Mouse (Mus musculus): Measurements from ENCODE around the gene Nxn. TPM values are rescaled to one million over a fixed set of nuclear protein-coding genes. Genes with fewer than 3 reads are reported as not detected.
A peak's percentile ranks its signal among the peaks of the same experiment; 100 is the strongest.

The Nxn gene
- total RNA-seq, 1 experiment from 2014 or later: 20.0 TPM

DNA sequence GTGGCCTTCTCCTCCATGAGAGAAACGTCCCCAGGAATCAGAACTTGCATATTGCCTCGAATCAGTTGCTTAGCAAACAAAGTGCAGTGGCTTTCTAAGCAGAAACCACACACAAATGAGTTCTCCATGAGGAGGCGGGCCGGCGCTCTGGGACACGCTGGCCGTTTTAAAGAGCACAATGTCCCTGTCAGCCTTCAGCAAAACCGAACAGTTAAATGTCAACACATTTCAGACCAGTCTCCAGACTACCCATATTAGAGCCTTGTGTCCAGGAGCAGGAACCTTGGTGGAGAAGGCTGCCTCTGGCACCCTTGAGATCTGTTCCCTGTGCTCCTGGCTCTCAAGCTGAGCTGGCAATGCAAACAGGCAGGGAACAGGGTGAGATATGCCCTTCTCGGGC, 101.7 kb downstream of the Nxn start:
- DNase-seq: no peak

DNA sequence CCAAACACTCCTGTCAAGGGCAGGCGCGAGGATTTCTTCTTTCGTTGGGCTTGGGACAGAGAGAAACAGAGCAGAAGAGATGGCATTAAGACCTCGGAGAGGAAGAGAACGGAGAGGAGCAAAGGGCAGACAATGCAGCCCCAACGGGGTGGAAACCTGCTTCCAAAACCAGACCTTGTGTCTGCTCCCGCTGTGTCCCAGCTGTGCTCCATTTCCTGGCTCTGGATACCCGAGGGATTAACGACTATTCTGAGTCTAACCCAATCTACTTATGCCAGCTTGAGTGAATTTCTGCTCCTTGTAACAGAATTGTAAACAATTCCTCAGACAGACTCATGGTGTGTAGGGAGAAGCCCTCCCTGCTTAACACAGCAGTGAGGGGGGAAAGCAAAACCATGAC, 104.1 kb downstream of the Nxn start:
- no peak for DNase-seq

DNA sequence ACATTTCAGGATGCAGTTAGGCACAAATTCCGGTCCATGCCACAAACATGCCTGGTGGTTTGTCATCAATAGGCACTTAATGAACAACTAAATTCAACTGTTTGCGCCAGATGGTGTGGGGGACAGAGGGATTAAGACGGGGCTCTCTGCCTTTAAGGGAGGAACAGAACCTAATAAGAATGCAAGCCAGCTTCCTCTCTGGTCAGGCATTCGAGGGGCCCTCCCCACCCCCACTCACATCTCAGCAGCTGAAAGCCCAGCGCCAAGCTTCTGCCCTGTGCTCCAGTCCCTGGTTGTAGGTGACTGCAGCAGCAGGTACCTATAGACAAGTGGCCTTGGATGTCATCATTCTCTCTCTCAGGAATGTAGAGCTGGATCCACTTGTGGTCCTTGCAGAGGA, 104.9 kb downstream of the Nxn start:
- DNase-seq: no peak

DNA sequence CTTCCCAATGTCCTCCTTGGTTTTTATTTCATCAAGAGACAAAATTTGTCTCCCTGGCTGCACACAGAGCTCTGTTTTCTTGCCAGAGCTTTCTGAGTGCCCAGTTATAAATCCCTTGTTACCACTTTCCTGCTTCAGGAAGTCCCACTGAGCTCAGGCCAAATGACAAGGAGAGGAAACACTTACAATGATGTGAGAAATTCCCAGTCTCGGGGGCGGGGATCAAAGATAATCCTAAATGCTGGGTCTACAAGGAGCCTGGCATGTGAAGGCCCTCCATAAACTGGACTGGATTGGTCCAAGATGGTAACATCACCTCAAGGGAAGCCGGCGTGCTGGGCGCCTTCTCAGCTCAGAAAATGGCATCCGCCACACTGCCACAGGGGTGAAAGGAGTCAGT, 106.1 kb downstream of the Nxn start:
- DNase-seq: peak; percentile 44

DNA sequence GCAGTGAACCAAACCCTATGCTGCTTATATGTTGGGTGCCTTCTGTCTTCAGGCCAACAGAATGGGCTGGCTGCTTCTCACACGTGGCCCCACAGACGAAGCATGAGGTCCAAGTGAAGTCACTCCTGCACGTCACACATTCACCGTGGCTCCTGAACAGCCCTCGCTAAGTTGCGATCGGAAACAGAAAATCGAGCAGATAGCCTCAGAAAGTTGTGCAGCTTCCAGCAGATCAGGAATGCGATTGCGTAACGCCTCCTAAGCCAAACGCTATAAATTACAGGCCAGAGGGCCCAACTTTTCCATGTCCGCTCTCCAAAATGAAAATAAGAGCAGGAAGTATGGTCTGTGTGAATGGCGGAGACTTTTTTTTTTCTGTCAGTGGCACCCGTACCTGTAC, 106.5 kb downstream of the Nxn start:
- DNase-seq: peak; percentile 71

DNA sequence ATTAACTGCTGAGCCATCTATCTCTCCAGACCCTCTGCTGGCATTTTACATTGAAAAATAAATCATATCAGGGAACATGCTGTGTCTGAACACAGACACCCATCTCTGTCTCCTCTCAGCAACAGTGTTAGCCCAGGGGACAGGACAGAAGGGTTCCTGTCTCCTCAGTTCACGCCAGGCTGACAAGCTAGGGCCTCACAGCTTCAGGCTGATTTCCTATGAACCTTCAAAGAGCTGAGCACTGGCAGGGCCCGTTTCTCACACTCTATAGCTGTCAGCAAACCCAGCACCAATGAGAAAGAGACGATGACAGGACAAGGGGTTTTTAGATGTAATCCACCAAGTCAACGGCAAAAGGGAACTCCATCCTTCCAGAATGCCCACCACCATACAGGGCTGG, 107.0 kb downstream of the Nxn start:
- no peak for DNase-seq

DNA sequence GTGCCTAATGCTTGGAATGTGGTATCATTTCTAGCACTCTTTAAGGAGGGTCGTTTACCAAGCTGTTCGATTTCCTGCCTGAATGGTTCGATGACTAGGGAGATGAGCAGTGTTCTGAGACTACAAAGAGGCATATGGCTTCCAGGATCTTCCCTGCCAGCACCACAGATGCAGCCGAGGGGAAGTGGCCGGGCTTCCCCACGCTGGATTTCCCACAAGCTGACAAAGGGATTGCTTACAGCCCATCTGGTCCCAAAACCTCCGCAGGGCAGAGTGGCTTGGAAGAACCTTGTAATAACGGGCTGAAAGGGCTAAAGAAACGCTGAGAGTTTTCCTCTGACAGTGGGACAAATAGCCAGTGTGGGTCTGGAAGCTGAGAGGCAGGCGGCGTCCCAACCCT, 108.6 kb downstream of the Nxn start:
- no peak for DNase-seq

DNA sequence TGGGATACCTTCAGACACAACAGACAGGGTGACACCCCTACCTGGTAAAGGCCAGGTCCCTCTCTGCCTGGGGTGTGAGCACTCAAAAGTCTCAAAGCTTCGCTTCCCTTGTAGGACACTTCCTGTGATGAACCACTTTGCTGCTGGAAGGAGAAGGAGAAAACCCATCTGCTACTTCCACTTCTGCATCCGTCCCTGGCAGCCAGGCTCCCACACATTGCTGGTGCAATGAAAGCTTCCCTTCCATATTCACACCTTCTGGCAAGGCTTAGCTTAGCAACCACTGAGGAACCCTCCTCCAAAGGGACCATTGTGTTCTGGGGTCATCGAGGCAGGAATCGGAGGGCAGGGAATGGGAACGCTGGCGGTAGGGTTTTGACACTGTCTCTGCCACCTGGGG, 110.3 kb downstream of the Nxn start:
- no peak for DNase-seq

DNA sequence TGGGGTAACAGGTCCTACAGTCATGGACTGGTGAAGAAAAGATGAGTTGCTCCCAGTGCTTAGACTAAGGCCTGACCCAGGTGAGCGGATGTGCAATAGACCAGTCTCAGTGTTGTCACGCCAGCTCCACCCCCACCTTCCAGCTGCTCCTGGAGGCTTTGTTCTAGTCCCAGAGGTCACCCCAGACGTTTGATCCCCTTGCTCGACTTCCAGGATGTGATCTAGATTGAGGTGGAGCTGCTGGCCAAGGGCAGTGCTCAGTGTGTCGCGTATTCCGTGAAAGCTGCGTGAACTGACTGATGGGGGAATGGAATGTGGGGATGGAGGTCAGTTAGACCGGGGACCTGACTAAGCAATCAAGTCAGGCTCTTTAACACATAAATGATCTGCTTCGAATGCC, 111.6 kb downstream of the Nxn start:
- no peak for DNase-seq

DNA sequence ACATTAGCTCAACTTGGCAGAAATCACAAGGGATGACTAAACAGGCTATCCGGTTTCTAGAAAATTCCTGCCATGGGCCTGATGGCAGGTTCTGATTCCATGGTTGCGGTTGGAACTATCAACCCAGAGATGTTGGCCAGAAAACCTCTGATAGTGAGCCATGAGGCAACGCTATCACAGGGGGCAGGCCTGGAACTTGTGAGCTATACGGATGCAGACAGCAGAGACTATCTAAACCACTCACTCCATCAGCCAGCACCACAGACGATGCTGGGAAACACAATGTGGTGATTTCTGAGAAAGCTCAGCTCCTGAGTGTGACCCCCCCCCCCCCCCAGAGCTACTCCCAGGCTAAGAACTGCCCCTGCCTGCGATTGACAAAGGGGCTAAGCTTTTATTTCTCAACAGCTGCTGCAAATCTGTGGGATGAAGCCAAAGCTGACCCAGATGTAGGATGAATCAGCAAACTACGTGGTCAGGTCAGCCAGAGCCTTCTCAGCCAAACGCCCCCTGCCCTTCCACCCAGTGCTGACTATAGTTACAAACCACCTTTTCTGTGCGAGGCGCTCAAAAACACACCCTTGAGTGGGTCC, 112.3 kb downstream of the Nxn start:
- no peak for DNase-seq

DNA sequence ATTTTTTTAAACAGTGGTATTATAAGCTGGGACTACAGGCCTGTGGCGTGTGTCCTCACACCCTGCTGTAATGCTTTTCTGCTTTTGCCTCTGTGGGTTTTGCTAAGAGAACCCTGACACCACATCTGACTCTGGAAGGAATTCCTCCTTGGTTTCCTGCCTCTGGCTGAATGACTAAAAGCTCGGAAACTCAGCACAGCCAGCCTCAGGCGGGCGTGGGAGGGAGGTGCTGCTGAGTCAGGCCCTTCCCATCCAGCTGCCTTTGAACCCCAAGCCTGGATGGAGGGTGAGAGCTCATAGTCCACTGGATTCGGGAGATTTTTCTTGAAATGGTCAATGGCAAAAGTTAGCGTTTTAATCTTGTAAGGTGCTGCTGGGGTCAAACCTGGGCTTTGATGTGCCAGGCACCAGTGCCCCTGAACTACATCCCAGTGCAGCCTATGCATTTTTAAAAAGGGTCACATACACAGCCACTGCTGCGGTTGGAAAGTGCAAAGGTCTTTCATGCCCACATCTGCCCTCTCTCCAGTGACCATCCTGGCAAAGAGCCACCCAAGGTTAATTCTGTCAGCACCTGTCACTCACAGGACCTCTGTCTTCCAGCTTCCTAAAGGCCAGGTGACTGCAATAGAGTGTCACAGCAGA, 113.4 kb downstream of the Nxn start:
- DNase-seq: peak; percentile 60

DNA sequence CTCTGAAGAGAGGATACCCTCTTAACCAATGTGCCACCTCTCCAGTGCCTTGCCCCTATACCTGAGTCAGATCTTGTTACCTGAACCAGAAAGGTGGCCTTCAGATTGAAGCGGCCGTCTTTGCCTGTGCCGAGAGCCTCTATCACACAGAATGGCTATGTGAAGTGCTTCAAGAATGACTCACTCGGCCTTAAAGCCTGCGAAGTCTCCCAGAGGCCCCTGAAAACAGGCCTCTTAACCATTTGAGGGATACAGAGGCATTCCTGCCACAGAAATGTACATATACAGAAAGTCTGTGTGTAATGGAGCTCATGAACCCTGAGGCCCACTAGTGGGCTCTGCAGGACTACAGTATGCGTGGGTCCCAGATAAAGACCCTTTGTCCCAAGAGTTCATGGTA, 115.1 kb downstream of the Nxn start:
- no peak for DNase-seq

DNA sequence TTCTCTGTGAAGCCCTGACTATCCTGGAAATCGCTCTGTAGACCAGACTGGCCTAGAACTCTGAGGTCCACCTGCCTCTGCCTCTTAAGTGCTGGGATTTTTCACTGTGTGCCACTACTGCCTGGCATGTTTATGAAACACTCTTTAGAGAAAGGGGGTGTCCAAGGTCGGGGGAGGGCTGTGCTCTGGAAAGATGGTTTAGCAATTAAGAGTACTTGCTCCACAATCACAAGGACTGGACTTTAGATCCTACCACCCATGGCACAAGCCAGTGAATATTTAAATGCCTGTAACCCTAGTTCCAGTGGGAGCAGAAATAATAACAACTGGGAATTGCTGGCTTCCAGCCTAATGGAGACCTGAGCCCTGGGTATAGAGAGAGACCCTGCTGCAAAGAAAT, 119.0 kb downstream of the Nxn start:
- DNase-seq: no peak

DNA sequence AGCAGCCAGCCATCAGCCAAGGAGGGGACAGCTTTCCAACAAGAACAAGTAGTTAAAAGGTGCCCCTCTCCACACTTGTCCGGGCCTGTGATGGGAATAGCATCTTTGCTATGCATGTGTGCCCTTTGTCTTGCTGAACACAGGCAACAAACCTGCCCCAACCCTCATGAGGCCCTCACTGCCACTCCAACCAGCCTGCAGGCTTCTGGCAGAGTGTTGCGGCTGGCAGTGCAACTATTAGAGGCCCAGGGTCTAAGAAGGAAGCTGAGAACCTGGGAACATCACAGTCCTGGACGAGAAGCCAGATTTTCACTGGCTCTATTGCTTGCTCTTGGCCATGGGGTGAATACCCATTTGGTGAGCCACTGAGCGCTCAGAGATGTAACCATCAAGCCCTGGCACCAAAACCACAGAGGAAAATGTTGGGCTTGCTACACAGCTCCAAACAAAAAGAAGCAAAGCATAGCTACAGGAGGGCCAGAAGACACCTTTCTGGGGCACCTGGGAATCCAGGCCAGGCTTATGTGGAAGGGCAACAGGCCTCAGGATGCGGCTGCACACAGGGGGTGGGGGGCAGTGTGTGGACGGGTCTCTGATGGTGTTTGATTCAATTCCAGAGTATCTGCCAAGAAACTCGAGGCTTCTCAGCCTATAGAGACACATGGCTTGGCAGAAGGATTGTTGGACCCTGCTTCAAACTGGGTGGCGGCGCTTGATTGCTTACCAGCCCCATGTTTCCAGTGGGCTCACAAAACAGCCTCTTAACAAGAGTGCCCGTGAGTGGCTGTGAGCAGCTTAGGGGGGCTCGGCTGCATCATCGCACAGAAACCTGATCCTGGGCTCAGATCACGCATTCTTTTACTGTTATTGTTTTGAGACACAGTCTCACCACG, 119.7 kb downstream of the Nxn start:
- DNase-seq: no peak

DNA sequence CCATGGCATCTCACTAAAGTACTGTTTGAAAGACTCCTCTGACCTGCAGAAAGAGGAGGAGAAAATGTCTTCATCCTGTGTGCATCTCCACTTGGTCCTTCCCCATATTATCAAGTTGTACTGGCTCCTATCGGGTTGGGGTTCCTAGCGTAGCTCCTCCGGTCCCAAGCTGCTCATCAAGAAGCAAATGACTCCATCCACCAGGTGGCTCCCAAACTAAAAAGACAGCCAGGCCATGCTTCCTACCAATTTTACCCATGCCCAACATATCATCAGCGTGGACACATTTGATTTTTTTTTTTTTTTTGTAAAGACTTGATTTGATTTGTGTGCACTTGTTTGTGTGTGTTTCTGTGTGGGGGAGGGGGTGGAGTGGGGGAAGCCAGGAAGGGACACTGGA, 126.5 kb downstream of the Nxn start:
- DNase-seq: no peak

DNA sequence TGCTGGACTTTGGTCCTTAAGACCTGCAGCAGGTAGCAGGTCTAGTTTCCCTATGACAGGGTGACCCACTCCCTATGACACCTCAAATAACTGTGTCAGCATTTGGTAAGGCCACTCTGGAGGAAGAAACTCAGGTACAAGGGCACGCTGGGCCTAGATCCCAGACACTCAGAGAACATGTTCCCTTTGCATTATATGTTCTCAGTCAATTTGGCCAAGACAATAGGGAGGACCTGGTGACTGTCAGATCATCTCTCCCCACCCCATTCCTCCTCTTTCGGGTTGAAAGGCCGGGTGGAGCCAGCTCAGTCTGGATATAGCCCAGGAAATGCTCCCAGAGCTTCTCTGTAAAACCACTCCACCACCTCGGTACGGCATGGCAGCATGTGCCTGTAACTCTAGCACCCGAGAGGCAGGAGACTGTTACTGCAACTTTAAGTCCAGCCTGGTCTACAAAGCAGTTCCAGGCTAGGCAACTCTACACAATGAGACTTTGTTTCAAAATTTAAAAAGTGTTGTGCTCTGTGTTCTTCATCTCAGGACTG, 130.3 kb downstream of the Nxn start:
- DNase-seq: no peak

DNA sequence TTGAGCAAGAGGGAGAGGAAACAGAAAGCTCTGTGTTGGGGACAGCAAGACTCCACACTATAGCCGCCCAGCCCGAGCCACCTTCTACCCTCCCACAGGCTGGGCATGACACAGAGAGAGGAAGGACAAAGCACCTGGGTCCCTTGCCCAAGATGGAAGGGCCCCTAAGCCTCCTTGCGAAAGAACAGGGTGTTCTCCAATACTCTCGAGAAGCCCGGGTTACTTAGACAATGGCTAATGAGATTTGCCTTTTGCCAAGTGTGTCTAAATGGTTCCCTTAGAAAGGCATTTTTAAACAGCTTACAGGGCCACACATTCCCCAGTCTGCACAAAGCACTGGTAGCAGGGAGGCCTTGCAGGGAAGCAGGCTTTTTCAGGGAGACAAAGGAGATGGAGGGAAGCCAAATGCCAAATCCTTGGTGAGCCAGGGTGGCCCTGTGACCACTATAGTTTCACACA, 130.9 kb downstream of the Nxn start:
- DNase-seq: no peak

DNA sequence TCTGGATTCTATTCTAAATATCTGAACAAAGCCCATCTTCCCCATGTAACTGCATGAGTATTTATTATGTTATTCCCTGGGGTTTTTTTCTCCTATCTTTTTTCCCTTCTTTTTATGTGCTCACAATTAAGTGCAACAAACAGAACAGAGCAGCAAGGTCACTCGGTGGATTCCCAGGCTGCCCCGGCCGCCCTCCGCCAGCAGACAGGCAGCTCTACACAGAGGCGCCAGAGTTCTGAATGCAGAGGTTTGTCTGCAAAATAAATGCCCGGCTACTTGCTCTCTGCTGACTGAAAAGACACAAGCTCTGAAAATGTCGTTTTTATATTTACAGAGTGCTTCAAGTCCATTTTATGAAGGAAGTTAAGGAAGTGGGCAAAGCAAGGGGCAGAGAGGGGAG, 131.4 kb downstream of the Nxn start:
- DNase-seq: peak; percentile 53

DNA sequence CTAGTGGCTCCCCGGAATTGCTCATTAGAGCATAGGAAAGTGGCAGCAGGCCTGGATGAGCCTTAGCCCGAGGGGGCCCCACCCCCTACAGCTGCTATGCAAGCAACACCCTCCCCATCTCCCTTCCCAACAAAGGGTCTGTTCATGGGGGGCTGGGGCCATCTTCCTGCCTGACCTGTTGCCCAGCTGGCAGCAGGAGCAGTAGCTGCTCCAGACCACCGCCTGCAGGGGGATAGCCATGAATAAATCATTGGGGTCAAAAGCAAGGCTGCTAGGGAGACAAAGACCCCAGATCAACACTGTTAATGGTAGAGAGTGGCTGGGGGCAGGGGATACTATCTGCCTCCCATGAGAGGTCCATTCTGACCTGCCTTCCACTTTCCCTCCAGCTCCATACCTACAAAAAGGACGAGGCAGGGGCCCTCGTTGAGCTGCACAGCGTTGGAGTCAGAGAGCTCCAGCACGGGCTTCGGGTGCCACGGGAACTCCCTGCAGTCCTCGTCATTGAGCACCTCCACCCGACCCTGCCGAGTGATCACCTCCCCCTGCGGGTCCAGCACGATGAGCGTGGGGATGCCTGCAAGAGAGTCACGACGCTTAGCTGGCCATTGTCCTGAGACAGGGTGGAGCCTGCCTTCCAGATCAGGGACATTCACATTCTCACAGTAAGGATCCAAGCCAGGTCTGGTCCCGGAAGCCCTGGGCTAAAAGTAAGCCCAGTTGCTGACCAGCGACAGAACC, 136.2 kb downstream of the Nxn start:
- DNase-seq: peak; percentile 25

DNA sequence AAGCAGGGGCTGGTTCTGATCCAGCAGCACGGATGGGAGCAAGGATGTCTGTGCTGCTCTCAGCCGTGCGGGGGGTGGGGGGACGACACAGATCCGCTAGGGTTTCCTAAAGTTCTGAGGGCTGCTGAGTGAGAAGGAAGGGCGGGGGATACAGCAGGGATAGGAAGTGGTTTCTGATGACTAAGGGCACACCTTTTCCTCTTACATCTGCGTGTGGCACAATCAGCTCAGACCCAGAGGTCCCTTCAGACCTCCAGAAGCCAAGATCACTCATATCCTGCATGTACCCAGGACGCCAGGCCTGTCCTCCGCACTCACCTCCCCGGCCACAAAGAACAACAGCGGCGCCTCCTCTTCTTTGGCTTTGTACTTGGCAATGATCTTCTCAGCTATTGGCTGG, 137.7 kb downstream of the Nxn start:
- DNase-seq: no peak

DNA sequence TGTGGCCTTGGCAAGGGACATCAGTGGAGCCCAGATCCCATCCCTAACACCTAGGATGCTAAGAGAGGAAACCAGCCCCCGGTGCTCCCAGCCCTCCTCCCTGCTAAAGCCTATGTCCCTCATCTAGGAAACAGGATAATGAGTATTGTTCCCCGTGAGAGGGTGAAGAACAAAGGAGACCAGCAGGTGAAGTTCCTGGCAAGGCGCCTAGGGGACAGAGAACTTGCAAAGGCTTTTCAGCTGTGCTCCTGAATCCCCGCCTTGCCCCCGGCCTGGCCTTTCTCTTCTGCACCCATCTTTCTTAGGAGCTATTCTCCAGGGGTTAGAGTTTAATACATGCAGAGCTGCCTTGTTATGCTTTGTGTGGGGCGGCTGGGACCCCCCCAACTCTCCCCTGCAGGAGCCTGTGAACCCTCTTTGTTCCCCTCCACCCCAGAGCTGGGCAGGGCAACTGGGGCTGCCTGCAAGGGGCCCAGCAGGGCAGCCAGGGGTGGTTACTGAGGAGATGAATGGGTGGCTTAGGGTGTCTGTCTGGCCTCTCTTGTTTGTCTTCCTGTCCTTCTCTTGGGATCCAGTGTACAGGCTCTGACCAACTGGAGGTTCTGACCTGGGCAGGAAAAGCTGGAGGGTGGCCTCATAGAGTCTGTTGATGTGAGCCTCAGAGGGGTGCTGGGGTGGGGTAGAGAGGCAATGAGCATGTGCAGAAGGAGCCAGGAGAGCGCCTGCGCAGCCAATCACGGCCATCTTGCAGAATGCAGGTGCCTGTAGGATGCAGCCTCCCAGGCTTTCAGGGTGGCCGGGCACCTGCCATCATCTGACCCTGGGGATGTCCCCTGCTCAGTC, 138.5 kb downstream of the Nxn start:
- DNase-seq: no peak

DNA sequence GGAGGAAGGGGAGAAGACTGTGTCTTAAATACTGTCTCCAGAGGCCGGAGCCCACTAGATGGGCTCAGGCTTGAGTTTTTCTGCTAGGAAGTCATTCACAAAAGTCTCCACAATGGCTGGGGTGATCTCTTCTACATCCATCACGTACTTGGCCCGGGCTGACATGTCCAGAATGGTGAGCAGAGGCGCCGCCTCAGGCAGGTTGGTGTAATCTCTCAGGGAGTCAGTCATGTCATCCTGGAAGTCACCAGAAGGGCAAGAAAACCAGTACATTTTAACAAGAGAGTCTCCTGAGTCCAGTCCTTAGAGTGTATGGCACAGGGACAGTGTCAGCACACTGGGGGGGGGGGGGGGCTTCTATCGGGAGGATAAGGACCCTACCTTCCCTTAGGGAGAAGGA, 140.4 kb downstream of the Nxn start:
- no peak for DNase-seq
